Comparison of ENCODE assay signal across 8 mouse cellular contexts in the genomic region with DNA sequence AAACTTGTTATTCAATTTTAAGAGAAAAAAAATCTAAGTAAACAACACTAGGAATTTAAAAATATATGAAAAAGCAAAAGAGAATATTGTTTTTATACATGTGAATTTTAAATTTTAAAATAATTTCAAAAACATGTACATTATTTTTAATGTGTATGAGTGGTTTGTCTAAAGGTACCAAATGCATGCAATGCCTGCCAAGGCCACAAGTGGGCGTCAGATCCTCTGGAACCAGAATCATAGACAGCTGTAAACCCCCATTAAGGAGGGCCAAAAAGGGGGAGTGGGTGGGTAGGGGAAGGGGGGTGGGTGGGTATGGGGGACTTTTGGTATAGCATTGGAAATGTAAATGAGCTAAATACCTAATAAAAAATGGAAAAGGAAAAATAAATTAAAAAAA. TPM values are rescaled to one million over a fixed set of nuclear protein-coding genes. Genes with fewer than 3 reads are reported as not detected.
DNase-seq lines count a peak whose midpoint lies in the region; ATAC-seq and TF ChIP-seq lines count a peak whose summit lies in the region.
"Had no signal": no experiment of that assay in that cellular context is flagged by ENCODE, and none has a peak within 500 bp of the region (broad histone marks: within the 10 kb centered on the region; RNA-seq: fewer than 3 reads in every experiment).

No protein-coding gene starts in this region.

- no peak for ATAC-seq in hindbrain, embryonic 11.5 days (ENCODE audit: low FRiP score)
- no peak for ATAC-seq in hindbrain, embryonic 13.5 days (ENCODE audit: low FRiP score)
- ATAC-seq in lung, embryonic 14.5 days (ENCODE audit: insufficient read depth) = no peak

- no peak for TF ChIP-seq EP300 in ES-Bruce4 (IDR thresholded peaks at IDR 0.05; ENCODE audit: insufficient read depth, low read depth, low read length)

- H3K9ac ChIP-seq in hindbrain, embryonic 11.5 days (ENCODE audit: low read depth, low read length) = no peak overlapping the region
- H3K9ac ChIP-seq in hindbrain, embryonic 13.5 days = no peak overlapping the region
- no peak overlapping the region for H3K9ac ChIP-seq in ES-Bruce4 (ENCODE audit: low read depth, poor library complexity, severe bottlenecking)
- no peak overlapping the region for H3K9ac ChIP-seq in lung, embryonic 14.5 days

- H3K4me3 ChIP-seq in hindbrain, embryonic 11.5 days (ENCODE audit: low read depth, low read length) = no peak overlapping the region
- H3K4me3 ChIP-seq in hindbrain, embryonic 13.5 days = no peak overlapping the region
- H3K4me3 ChIP-seq in ES-Bruce4 (ENCODE audit: low read depth, low read length) = no peak overlapping the region
- H3K4me3 ChIP-seq in cortical plate, adult 2 months (ENCODE audit: insufficient read depth, low read length) = no peak overlapping the region
- no peak overlapping the region for H3K4me3 ChIP-seq in lung, embryonic 14.5 days (ENCODE audit: low read depth, low read length)

- no peaks in the 10 kb centered on the region for H3K27me3 ChIP-seq in hindbrain, embryonic 11.5 days (ENCODE audit: control insufficient read depth, insufficient read depth, low read length)
- no peaks in the 10 kb centered on the region for H3K27me3 ChIP-seq in hindbrain, embryonic 13.5 days
- no peaks in the 10 kb centered on the region for H3K27me3 ChIP-seq in ES-Bruce4 (ENCODE audit: control insufficient read depth, insufficient read depth, low read length, poor library complexity, severe bottlenecking)
- no peaks in the 10 kb centered on the region for H3K27me3 ChIP-seq in lung, embryonic 14.5 days (ENCODE audit: insufficient read depth, low read length)

- DNase-seq in hindbrain, embryonic 11.5 days (ENCODE audit: low spot score) = peak; percentile 78
- peak; percentile 33 for DNase-seq in A20 (ENCODE audit: low read depth, low spot score)
- peak; percentile 74 for DNase-seq in lung, embryonic 14.5 days
- DNase-seq in thymus, postnatal 14 days = peak; percentile 61

- no peaks in the 10 kb centered on the region for H3K36me3 ChIP-seq in hindbrain, embryonic 11.5 days (ENCODE audit: control insufficient read depth, insufficient read depth, low read length)
- no peaks in the 10 kb centered on the region for H3K36me3 ChIP-seq in hindbrain, embryonic 13.5 days
- H3K36me3 ChIP-seq in ES-Bruce4 (ENCODE audit: control insufficient read depth, insufficient read depth, low read length, poor library complexity, severe bottlenecking) = no peaks in the 10 kb centered on the region
- no peaks in the 10 kb centered on the region for H3K36me3 ChIP-seq in lung, embryonic 14.5 days (ENCODE audit: insufficient read depth)

- TF ChIP-seq POLR2A in ES-Bruce4 (IDR thresholded peaks at IDR 0.05; ENCODE audit: insufficient read depth, low read length) = no peak
- TF ChIP-seq POLR2A in cortical plate, adult 2 months (IDR thresholded peaks at IDR 0.05; ENCODE audit: extremely low read depth, insufficient read depth, low read length) = no peak

- WGBS in hindbrain, embryonic 11.5 days = 5% methylated on average over 1 of the region's 1 CpGs
- WGBS in hindbrain, embryonic 13.5 days = 4% methylated on average over 1 of the region's 1 CpGs
- WGBS in lung, embryonic 14.5 days = 0% methylated on average over 1 of the region's 1 CpGs

- no peak overlapping the region for H3K27ac ChIP-seq in hindbrain, embryonic 11.5 days (ENCODE audit: low read depth, low read length)
- no peak overlapping the region for H3K27ac ChIP-seq in hindbrain, embryonic 13.5 days
- H3K27ac ChIP-seq in ES-Bruce4 (ENCODE audit: insufficient read depth, low read length) = no peak overlapping the region
- H3K27ac ChIP-seq in cortical plate, adult 2 months (ENCODE audit: insufficient read depth, low read length) = no peak overlapping the region
- no peak overlapping the region for H3K27ac ChIP-seq in lung, embryonic 14.5 days (ENCODE audit: low read depth)
- H3K27ac ChIP-seq: macrophage had no signal

- peak; percentile 49 for TF ChIP-seq CTCF in ES-Bruce4 (IDR thresholded peaks at IDR 0.05; ENCODE audit: low read depth, low read length)
- TF ChIP-seq CTCF in cortical plate, adult 2 months (IDR thresholded peaks at IDR 0.05; ENCODE audit: extremely low read depth, insufficient read depth, low read length) = peak; percentile 50
- peak; percentile 63 for TF ChIP-seq CTCF in lung, embryonic 14.5 days (IDR thresholded peaks at IDR 0.05; ENCODE audit: low read depth)

- no peaks in the 10 kb centered on the region for H3K4me1 ChIP-seq in hindbrain, embryonic 11.5 days (replicated peaks; ENCODE audit: control insufficient read depth, insufficient read depth, low read length)
- peaks cover 15% of the 10 kb centered on the region for H3K4me1 ChIP-seq in hindbrain, embryonic 13.5 days (replicated peaks)
- no peaks in the 10 kb centered on the region for H3K4me1 ChIP-seq in ES-Bruce4 (ENCODE audit: control insufficient read depth, insufficient read depth, low read length)
- peaks cover 1% of the 10 kb centered on the region; the same call in 1 of the 2 replicates for H3K4me1 ChIP-seq in cortical plate, adult 2 months (ENCODE audit: control insufficient read depth, insufficient read depth, low read length)
- no peaks in the 10 kb centered on the region for H3K4me1 ChIP-seq in lung, embryonic 14.5 days (ENCODE audit: insufficient read depth)

- no peak overlapping the region for H3K4me2 ChIP-seq in hindbrain, embryonic 11.5 days (replicated peaks; ENCODE audit: low read depth, low read length)
- no peak overlapping the region for H3K4me2 ChIP-seq in hindbrain, embryonic 13.5 days
- H3K4me2 ChIP-seq in lung, embryonic 14.5 days = no peak overlapping the region

- H3K9me3 ChIP-seq in hindbrain, embryonic 11.5 days (ENCODE audit: control insufficient read depth, low read length) = no peaks in the 10 kb centered on the region
- H3K9me3 ChIP-seq in hindbrain, embryonic 13.5 days = no peaks in the 10 kb centered on the region
- no peaks in the 10 kb centered on the region for H3K9me3 ChIP-seq in ES-Bruce4 (replicated peaks; ENCODE audit: control insufficient read depth, insufficient read depth, low read length, poor library complexity, severe bottlenecking)
- H3K9me3 ChIP-seq in lung, embryonic 14.5 days (ENCODE audit: low read depth, low read length) = no peaks in the 10 kb centered on the region

RNA-seq across cellular contexts. Expression of a gene that starts 31.3 kb away (rescaled TPM):
- 84.7 and 87.6 TPM in 2 replicates for polyA plus RNA-seq in hindbrain, embryonic 11.5 days (2014; fragmentation: Nextera tagmentation; extraction: Ambion mirVana)
- polyA plus RNA-seq in hindbrain, embryonic 13.5 days (2015; fragmentation: Nextera tagmentation; extraction: Ambion mirVana) = 77.6 and 88.2 TPM in 2 replicates
- 77.4 and 103 TPM in 2 replicates for polyA plus RNA-seq in ES-Bruce4 (2011; ENCODE audit: insufficient read depth, insufficient read length, low read depth, missing spikeins)
- 38.6 and 38.7 TPM in 2 replicates for polyA plus RNA-seq in cortical plate, adult 2 months (2012; rRNA removed)
- polyA plus RNA-seq in lung, embryonic 14.5 days (2014; fragmentation: Nextera tagmentation; extraction: Ambion mirVana) = 79.7 and 80.3 TPM in 2 replicates

RNA-seq across cellular contexts. Expression of a gene that starts 31.4 kb away (rescaled TPM):
- polyA plus RNA-seq in hindbrain, embryonic 11.5 days (2014; fragmentation: Nextera tagmentation; extraction: Ambion mirVana) = 24.5 and 27.2 TPM in 2 replicates
- polyA plus RNA-seq in hindbrain, embryonic 13.5 days (2015; fragmentation: Nextera tagmentation; extraction: Ambion mirVana) = 24.8 and 26.7 TPM in 2 replicates
- polyA plus RNA-seq in ES-Bruce4 (2011; ENCODE audit: insufficient read depth, insufficient read length, low read depth, missing spikeins) = 19.1 and 19.8 TPM in 2 replicates
- 12.7 and 13.0 TPM in 2 replicates for polyA plus RNA-seq in cortical plate, adult 2 months (2012; rRNA removed)
- polyA plus RNA-seq in lung, embryonic 14.5 days (2014; fragmentation: Nextera tagmentation; extraction: Ambion mirVana) = 21.3 and 23.7 TPM in 2 replicates
